Mouse (Mus musculus): ENCODE measurements around the gene Cyp4f39.
A peak's percentile ranks its signal among the peaks of the same experiment; 100 is the strongest.

The Cyp4f39 gene

DNA sequence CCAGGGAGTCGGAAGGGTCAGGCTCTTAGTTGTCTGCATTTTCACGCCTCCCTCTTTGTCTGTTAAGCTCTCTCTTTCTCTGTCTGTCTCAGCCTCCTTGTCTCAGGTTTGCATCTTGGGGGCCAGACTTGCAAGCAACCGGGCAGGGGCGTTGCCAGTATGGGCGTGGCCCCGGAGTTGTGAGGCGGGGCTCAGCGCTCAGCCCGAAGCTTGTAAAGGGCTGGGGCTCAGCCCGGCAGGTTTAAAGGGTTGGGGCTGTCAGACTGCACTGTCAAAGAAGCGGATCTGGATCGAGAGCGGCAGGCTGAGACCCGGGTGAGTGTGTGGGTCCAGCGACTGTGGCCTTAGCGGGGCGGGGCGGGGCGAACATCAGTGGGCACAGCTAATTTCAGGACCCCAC is at the start of gene Cyp4f39:
Gene Cyp4f39, plus strand, starts transcription at position 242 of the 400 bp plus-strand sequence.
- peak; percentile 31 for DNase-seq (ENCODE audit: extremely low spot score, low spot score)

DNA sequence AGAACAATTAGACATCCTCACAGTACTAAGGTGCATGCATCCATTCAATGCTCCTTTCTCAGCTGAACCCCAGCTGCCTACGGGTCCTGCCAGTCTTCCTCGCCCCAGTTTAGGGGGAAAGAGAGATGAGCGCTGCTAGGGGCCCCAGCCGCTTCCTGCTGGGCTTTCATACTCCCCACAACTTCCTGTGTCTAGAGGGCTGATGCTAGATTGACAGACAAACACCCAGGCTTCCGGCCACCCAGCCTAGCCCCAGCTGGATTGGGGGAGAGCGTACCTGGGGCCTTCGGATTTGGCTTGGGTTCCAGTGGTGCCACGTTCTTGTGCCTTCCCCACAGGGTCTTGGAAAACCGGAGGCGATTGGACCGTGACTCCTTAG is 49.8 kb upstream of the Cyp4f39 start:
- no peak for DNase-seq (ENCODE audit: extremely low spot score, low spot score)

DNA sequence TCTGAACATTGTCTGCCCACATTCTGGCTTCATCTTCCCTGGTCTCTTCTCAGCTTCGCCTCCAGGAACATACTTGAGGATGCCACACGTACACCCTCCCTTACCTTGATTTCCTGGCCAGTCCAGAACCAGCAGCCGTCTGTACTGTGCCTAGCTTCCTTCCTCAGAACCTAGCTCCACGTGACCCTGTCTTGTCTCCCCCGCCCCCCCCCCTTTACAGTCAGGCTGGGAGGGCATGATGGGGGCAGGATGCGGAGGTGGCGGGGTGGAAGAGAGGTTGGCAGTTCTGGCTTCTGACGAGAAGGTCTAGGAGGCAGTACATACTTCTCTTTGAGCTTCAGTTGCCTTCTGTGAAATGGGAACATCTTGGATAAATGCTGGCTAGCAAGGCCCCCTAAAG is 49.1 kb upstream of the Cyp4f39 start, which contains the start of gene Rasal3:
Gene Rasal3, minus strand, starts transcription at position 167 of the 400 bp plus-strand sequence.
- DNase-seq (ENCODE audit: extremely low spot score, low spot score), result no peak

- no peak for DNase-seq (ENCODE audit: extremely low spot score, low spot score)
Observed at GRCm38 (mm10) chr17:32411898-32412297, 40.6 kb upstream of the Cyp4f39 start.

DNA sequence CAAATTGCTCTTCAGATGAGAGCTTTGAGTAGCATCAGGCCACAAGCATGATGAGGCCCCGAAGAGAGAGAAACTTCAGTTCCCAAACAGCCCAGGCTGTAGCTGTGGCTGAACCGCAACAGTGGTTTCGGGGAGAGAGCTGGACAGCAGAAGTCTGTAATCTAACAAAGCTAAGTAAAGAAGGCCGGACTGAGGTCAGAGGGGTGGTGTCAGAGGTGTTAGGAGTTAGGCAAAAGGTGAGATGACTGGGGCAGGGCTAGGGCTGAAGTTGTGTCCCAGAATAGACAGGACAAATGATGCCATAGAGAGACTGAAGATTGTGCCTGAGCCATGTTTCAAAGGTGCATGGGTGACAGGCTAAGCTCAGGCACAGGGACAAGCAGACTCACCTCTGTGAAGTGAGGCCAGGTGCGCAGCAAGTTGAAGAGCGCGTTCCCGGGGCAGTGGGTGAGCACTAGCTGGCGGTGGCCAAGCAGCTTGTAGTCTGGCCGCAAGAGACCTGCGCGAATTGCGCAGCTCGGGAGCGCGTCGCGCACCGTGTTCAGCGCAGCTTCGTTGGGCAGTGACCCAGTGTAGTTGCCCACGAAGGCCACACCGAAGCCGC is 37.0 kb upstream of the Cyp4f39 start:
- DNase-seq (ENCODE audit: extremely low spot score, low spot score), result no peak

DNA sequence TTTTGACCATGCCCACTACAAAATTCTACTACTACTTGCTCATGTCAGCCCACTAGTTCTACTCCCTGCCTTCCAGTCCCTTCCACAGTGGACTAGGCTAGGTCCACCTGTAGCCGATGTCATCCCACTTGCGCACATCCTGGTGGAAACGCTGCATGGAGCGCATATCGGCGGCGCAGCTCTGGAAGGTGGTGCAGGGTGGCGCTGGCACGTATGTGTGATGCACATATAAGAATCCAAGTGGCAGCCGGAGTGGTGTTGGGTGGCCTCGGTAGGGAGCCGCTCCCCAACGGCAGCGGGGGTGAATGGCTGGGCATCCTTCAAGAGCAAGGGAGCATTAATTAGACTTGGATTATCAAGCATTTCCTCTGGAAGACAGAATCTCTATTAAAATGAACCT is 35.8 kb upstream of the Cyp4f39 start:
- no peak for DNase-seq (ENCODE audit: extremely low spot score, low spot score)

GRCm38 (mm10) chr17:32419989-32420388 is 32.5 kb upstream of the Cyp4f39 start:
- DNase-seq (ENCODE audit: extremely low spot score, low spot score), result no peak

- DNase-seq (ENCODE audit: extremely low spot score, low spot score), result no peak
Observed at GRCm38 (mm10) chr17:32420781-32421180, 31.7 kb upstream of the Cyp4f39 start.

GRCm38 (mm10) chr17:32424034-32424433 is 28.5 kb upstream of the Cyp4f39 start, which contains the start of gene Pglyrp2:
Pglyrp2 (minus strand) TSS chr17:32424167.
- DNase-seq (ENCODE audit: extremely low spot score, low spot score), result no peak

DNA sequence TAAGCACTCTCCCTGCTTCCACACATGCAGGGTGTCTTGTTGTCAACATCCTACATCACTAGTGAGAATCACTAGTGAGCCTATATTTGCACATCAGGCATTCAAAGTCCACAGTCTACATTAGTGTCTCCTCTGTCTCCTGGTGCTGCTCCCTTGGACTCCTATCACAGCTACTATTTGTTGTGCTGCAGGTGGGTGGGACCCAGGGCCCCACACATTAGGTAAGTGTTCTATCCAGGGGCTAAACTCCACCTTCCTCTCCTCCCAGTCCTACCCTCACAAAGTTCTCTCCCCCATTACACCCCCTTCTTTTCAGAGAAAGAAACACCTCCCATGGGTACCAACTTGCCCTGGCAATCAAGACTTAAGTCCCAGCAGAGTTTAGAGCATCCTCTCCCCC is 25.9 kb upstream of the Cyp4f39 start:
- DNase-seq (ENCODE audit: extremely low spot score, low spot score), result no peak

GRCm38 (mm10) chr17:32431972-32432371 is 20.6 kb upstream of the Cyp4f39 start:
- DNase-seq (ENCODE audit: extremely low spot score, low spot score), result no peak

DNA sequence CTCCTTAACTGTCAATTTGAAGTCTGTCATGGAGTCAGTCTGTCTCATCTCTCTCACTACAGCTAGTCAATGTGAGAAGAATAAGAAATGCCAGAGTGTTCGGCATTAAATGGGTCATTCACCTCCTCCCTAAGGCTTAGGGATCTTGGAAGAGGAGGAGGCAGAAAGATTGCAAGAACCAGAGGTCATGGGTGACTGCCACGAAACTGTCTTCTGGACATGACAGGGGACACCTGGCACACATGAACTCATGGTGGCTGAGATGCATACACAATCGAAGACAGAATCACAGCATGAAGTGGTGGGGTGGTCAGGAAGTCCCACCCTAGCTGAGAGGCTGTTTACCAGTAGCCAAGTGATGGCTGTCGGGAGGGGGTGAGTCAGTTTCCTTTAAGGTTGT is 18.2 kb upstream of the Cyp4f39 start:
- DNase-seq (ENCODE audit: extremely low spot score, low spot score), result no peak

- no peak for DNase-seq (ENCODE audit: extremely low spot score, low spot score)
Observed at GRCm38 (mm10) chr17:32435151-32435550, 17.4 kb upstream of the Cyp4f39 start.

- DNase-seq (ENCODE audit: extremely low spot score, low spot score), result no peak
Observed at GRCm38 (mm10) chr17:32437106-32437505, 15.4 kb upstream of the Cyp4f39 start.

DNA sequence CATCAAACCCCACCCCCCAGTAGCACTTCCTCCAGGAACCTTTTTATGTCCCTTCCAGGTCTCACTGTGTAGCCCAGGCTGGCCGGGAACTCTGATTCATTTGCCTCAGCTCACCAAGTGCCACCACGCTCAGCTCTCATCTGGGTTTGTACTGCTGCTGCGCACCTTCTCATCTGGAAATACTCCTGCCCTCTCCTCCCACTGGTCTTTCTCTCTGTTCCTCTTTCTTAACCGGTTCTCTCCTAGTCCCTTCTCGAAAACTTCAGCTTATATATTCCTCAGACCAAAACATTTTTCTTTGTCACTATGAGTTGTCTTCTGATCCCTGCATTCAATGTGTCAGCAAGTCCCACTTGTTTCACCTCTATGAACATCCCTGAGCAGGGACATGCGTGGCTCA is 9.3 kb upstream of the Cyp4f39 start:
- DNase-seq (ENCODE audit: extremely low spot score, low spot score), result no peak

- DNase-seq (ENCODE audit: extremely low spot score, low spot score), result no peak
Observed at GRCm38 (mm10) chr17:32445016-32445415, 7.5 kb upstream of the Cyp4f39 start.

GRCm38 (mm10) chr17:32447195-32447594 is 5.3 kb upstream of the Cyp4f39 start:
- no peak for DNase-seq (ENCODE audit: extremely low spot score, low spot score)

- DNase-seq (ENCODE audit: extremely low spot score, low spot score), result no peak
Observed at GRCm38 (mm10) chr17:32449042-32449441, 3.5 kb upstream of the Cyp4f39 start.

GRCm38 (mm10) chr17:32450844-32451537 is 1.5 kb upstream of the Cyp4f39 start:
- no peak for DNase-seq (ENCODE audit: extremely low spot score, low spot score)

DNA sequence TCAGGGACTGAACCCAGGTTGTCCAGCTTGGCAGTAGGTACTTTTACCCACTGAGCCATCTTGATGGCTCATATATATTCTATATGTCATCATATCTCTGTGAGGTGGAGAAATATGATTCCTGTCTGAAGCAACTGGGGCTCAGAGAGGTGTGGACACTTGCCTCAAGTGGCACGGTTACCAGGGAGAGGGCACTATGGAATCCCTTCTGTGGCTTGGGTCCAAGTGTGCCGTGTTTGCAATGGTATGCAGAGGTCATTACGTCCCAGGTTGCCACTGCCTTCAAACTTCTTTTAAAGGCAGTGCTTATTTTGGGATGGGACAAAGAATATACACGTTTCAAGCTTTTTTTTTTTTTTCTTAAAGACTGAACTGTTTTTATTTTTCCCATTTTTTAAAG is 1.7 kb downstream of the Cyp4f39 start:
- no peak for DNase-seq (ENCODE audit: extremely low spot score, low spot score)

- DNase-seq (ENCODE audit: extremely low spot score, low spot score), result no peak
Observed at GRCm38 (mm10) chr17:32454997-32455396, 2.5 kb downstream of the Cyp4f39 start.

- no peak for DNase-seq (ENCODE audit: extremely low spot score, low spot score)
Observed at GRCm38 (mm10) chr17:32468494-32468893, 16.0 kb downstream of the Cyp4f39 start.

DNA sequence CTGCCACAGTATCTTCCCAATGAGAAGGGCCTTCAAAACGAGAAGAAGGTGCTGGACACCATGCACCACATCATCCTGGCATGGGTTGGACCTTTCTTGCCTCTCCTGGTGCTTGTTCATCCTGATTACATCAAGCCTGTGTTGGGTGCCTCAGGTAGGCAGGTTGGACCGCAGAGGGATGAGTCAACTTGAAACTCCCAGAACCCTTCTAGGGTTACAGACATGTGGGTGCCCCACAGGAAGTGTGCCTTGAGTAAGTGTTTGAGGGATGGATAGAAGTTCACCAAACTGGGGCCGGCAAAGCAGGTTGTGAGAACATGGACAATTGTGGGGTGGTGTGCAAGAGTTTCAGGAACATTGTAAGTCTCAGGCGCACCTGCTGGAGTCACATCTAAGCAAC is 18.3 kb downstream of the Cyp4f39 start:
- no peak for DNase-seq (ENCODE audit: extremely low spot score, low spot score)

Measured in neural tube, embryonic 10.5 days (tissue).